In the genomic region with DNA sequence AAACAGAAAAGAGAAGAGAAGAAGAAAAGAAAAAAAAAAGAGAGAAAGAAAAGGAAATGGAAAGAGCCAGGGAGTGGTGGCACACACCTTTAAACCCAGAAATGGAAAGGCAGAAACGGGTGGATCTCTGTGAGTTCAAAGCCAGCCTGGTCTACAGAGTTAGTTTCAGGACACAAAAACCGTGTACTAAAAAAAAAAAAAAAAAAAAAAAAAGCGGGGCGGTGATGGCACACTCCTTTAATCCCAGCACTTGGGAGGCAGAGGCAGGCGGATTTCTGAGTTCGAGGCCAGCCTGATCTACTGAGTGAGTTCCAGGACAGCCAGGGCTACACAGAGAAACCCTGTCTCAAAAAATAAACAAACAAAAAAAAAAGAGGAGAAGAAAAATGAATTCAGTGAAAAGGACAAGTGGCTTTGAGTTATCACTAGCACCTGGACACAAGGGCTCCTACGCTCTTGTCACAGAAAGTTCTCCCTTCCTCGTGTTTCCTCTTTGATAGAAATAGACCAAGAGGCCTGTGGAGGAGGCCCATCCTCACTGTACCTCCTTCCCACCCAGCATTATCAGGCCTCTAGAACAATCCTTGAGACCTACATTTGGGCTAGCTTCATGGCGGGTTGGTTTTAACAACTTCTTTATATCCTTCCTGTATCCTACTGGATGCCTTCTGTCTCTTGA, we compare ENCODE assay signal across 8 mouse cellular contexts. TPM values are rescaled to one million over a fixed set of nuclear protein-coding genes. Genes with fewer than 3 reads are reported as not detected.
DNase-seq lines count a peak whose midpoint lies in the region; ATAC-seq and TF ChIP-seq lines count a peak whose summit lies in the region.

No protein-coding gene starts in this region.

- H3K79me2 ChIP-seq in macrophage (ENCODE audit: inconsistent target), result peaks cover 21% of the 10 kb centered on the region

- H3K9ac ChIP-seq in forebrain, postnatal 0 days, result no peak overlapping the region

- ATAC-seq in forebrain, postnatal 0 days, result no peak

- H3K36me3 ChIP-seq in forebrain, postnatal 0 days (ENCODE audit: insufficient read depth), result peaks cover 13% of the 10 kb centered on the region
- peaks cover 14% of the 10 kb centered on the region for H3K36me3 ChIP-seq in macrophage (ENCODE audit: inconsistent target)

- no peak for DNase-seq in layer of hippocampus, adult 2 months (ENCODE audit: low spot score in 2 of 2)
- DNase-seq in layer of hippocampus, postnatal 10 days (ENCODE audit: low spot score in 2 of 2), result no peak
- DNase-seq in forebrain, postnatal 0 days, result no peak
- DNase-seq in spleen, adult 18-20 months, result no peak
- no peak for DNase-seq in c-Kit-positive CD71-positive TER-119-positive erythroid progenitor cells, embryonic 14.5 days (ENCODE audit: low spot score)
- no peak for DNase-seq in ovary, postnatal 10 days (ENCODE audit: low spot score)

- H3K27me3 ChIP-seq in forebrain, postnatal 0 days (ENCODE audit: insufficient read depth, low read length), result no peaks in the 10 kb centered on the region

- WGBS in forebrain, postnatal 0 days, result 90% methylated on average over 9 of the region's 9 CpGs
- WGBS in macrophage (ENCODE audit: missing documents), result 47% methylated on average over 3 of the region's 9 CpGs

- H3K4me2 ChIP-seq in forebrain, postnatal 0 days (ENCODE audit: low read depth), result no peak overlapping the region

- H3K9me3 ChIP-seq in forebrain, postnatal 0 days (ENCODE audit: low read length), result no peaks in the 10 kb centered on the region

- H3K4me1 ChIP-seq in brown adipose tissue, adult 24 weeks (ENCODE audit: control insufficient read depth, insufficient read depth, insufficient read length, low read length), result peaks cover 13% of the 10 kb centered on the region
- H3K4me1 ChIP-seq in forebrain, postnatal 0 days (ENCODE audit: insufficient read depth), result no peaks in the 10 kb centered on the region; the same call in 1 of the 2 replicates

- peak overlapping the region; percentile 100 for H3K27ac ChIP-seq in layer of hippocampus, adult 2 months
- 0 out of 2 replicates have a peak overlapping the region, but pooled peaks have one; percentile 3 for H3K27ac ChIP-seq in brown adipose tissue, adult 24 weeks (replicated peaks; ENCODE audit: low read depth, low read length)
- peak overlapping the region; percentile 97; the same call in 1 of the 2 replicates for H3K27ac ChIP-seq in forebrain, postnatal 0 days (ENCODE audit: low read depth, low read length)
- peak overlapping the region; percentile 98 for H3K27ac ChIP-seq in macrophage

- TF ChIP-seq CTCF in layer of hippocampus, adult 2 months (conservative IDR thresholded peaks at IDR 0.05), result no peak
- no peak for TF ChIP-seq CTCF in forebrain, postnatal 0 days (IDR thresholded peaks at IDR 0.05; ENCODE audit: low read depth)

- peak overlapping the region; percentile 96; the same call in 1 of the 2 replicates for H3K4me3 ChIP-seq in layer of hippocampus, adult 2 months
- no peak overlapping the region for H3K4me3 ChIP-seq in brown adipose tissue, adult 24 weeks (ENCODE audit: insufficient read depth, low read depth, low read length)
- no peak overlapping the region for H3K4me3 ChIP-seq in forebrain, postnatal 0 days (ENCODE audit: low read depth, low read length)
- H3K4me3 ChIP-seq in macrophage (ENCODE audit: inconsistent target), result no peak overlapping the region

RNA-seq across cellular contexts. Expression of a gene that starts 1.3 kb away (rescaled TPM):
- 10 to 100 TPM; 29.0 to 30.9 TPM for total RNA-seq in layer of hippocampus, adult 2 months (2021)
- total RNA-seq in layer of hippocampus, postnatal 10 days (2021), result 10 to 100 TPM; 24.0 to 24.1 TPM
- polyA plus RNA-seq in brown adipose tissue, adult 24 weeks (2012; ENCODE audit: insufficient read depth, insufficient read length, missing spikeins), result 6.2 and 6.9 TPM in 2 replicates
- 20.9 and 26.0 TPM in 2 replicates for total RNA-seq in forebrain, postnatal 0 days (2014; rRNA removed)
- polyA plus RNA-seq in forebrain, postnatal 0 days (2015; fragmentation: Nextera tagmentation; extraction: Ambion mirVana), result 10.0 and 11.2 TPM in 2 replicates
- 10 to 100 TPM; 38.2 to 87.8 (median 57.1) TPM for total RNA-seq in macrophage (2018; cell fraction: chromatin; rRNA removed)
- total RNA-seq in macrophage (2018; cell fraction: cytosol; rRNA removed), result 10 to 100 TPM in 2 of 26 experiments, 1 to 10 TPM in 24; 5.7 to 11.6 (median 8.0) TPM
- total RNA-seq in macrophage (2018; cell fraction: nucleus; rRNA removed), result 10 to 100 TPM; 18.4 to 52.9 (median 31.3) TPM
- polyA plus RNA-seq in macrophage (2018), result 6.8 to 9.1 TPM (median 7.0 TPM) in 3 replicates

RNA-seq across cellular contexts. Expression of a gene that starts 27.7 kb away (rescaled TPM):
- total RNA-seq in layer of hippocampus, adult 2 months (2021), result 1 to 10 TPM; 1.4 to 2.2 TPM
- 1 to 10 TPM; 2.8 TPM for total RNA-seq in layer of hippocampus, postnatal 10 days (2021)
- polyA plus RNA-seq in brown adipose tissue, adult 24 weeks (2012; ENCODE audit: insufficient read depth, insufficient read length, missing spikeins), result 5.8 and 6.9 TPM in 2 replicates
- total RNA-seq in forebrain, postnatal 0 days (2014; rRNA removed), result 5.3 and 14.2 TPM in 2 replicates
- polyA plus RNA-seq in forebrain, postnatal 0 days (2015; fragmentation: Nextera tagmentation; extraction: Ambion mirVana), result 5.3 and 8.3 TPM in 2 replicates
- under 1 TPM in 4 of 26 experiments, not detected in 22; 0.22 to 0.55 (median 0.39) TPM for total RNA-seq in macrophage (2018; cell fraction: chromatin; rRNA removed)
- total RNA-seq in macrophage (2018; cell fraction: cytosol; rRNA removed), result 1 to 10 TPM in 2 of 26 experiments, under 1 TPM in 24; 0.10 to 1.1 (median 0.53) TPM
- total RNA-seq in macrophage (2018; cell fraction: nucleus; rRNA removed), result 1 to 10 TPM in 6 of 26 experiments, under 1 TPM in 16, not detected in 4; 0.22 to 2.8 (median 0.58) TPM
- 0.22 to 2.2 TPM (median 0.77 TPM) in 3 replicates for polyA plus RNA-seq in macrophage (2018)

RNA-seq across cellular contexts. Expression of a gene that starts 33.8 kb away (rescaled TPM):
- total RNA-seq in layer of hippocampus, adult 2 months (2021), result 10 to 100 TPM; 45.9 to 49.6 TPM
- 10 to 100 TPM; 45.0 to 50.9 TPM for total RNA-seq in layer of hippocampus, postnatal 10 days (2021)
- 21.6 and 25.6 TPM in 2 replicates for polyA plus RNA-seq in brown adipose tissue, adult 24 weeks (2012; ENCODE audit: insufficient read depth, insufficient read length, missing spikeins)
- total RNA-seq in forebrain, postnatal 0 days (2014; rRNA removed), result 67.3 and 82.2 TPM in 2 replicates
- 104 and 115 TPM in 2 replicates for polyA plus RNA-seq in forebrain, postnatal 0 days (2015; fragmentation: Nextera tagmentation; extraction: Ambion mirVana)
- 10 to 100 TPM; 27.5 to 75.8 (median 51.5) TPM for total RNA-seq in macrophage (2018; cell fraction: chromatin; rRNA removed)
- total RNA-seq in macrophage (2018; cell fraction: cytosol; rRNA removed), result 10 to 100 TPM; 18.5 to 35.7 (median 25.1) TPM
- total RNA-seq in macrophage (2018; cell fraction: nucleus; rRNA removed), result 10 to 100 TPM; 21.4 to 47.0 (median 31.9) TPM
- polyA plus RNA-seq in macrophage (2018), result 14.5 to 26.1 TPM (median 19.1 TPM) in 3 replicates

RNA-seq across cellular contexts. Expression of a gene that starts 47.7 kb away (rescaled TPM):
- 100 to 1,000 TPM; 406 to 409 TPM for total RNA-seq in layer of hippocampus, adult 2 months (2021)
- total RNA-seq in layer of hippocampus, postnatal 10 days (2021), result 100 to 1,000 TPM; 252 to 272 TPM
- polyA plus RNA-seq in brown adipose tissue, adult 24 weeks (2012; ENCODE audit: insufficient read depth, insufficient read length, missing spikeins), result 1.2 and 1.3 TPM in 2 replicates
- 83.2 and 139 TPM in 2 replicates for total RNA-seq in forebrain, postnatal 0 days (2014; rRNA removed)
- 24.5 and 41.6 TPM in 2 replicates for polyA plus RNA-seq in forebrain, postnatal 0 days (2015; fragmentation: Nextera tagmentation; extraction: Ambion mirVana)
- 1 to 10 TPM in 6 of 26 experiments, under 1 TPM in 14, not detected in 6; 0.13 to 2.2 (median 0.54) TPM for total RNA-seq in macrophage (2018; cell fraction: chromatin; rRNA removed)
- under 1 TPM in 8 of 26 experiments, not detected in 18; 0.03 to 0.08 (median 0.05) TPM for total RNA-seq in macrophage (2018; cell fraction: cytosol; rRNA removed)
- 1 to 10 TPM in 1 of 26 experiments, under 1 TPM in 8, not detected in 17; 0.06 to 1.1 (median 0.12) TPM for total RNA-seq in macrophage (2018; cell fraction: nucleus; rRNA removed)
- polyA plus RNA-seq in macrophage (2018), result not detected in 3 replicates

RNA-seq across cellular contexts. Expression of a gene that starts 55.4 kb away (rescaled TPM):
- 10 to 100 TPM; 67.4 to 86.9 TPM for total RNA-seq in layer of hippocampus, adult 2 months (2021)
- total RNA-seq in layer of hippocampus, postnatal 10 days (2021), result 10 to 100 TPM; 72.9 to 79.2 TPM
- polyA plus RNA-seq in brown adipose tissue, adult 24 weeks (2012; ENCODE audit: insufficient read depth, insufficient read length, missing spikeins), result 59.0 and 82.5 TPM in 2 replicates
- 28.2 and 43.4 TPM in 2 replicates for total RNA-seq in forebrain, postnatal 0 days (2014; rRNA removed)
- 67.9 and 80.7 TPM in 2 replicates for polyA plus RNA-seq in forebrain, postnatal 0 days (2015; fragmentation: Nextera tagmentation; extraction: Ambion mirVana)
- total RNA-seq in macrophage (2018; cell fraction: chromatin; rRNA removed), result 100 to 1,000 TPM; 103 to 546 (median 287) TPM
- 1,000 to 10,000 TPM in 3 of 26 experiments, 100 to 1,000 TPM in 23; 293 to 1,067 (median 626) TPM for total RNA-seq in macrophage (2018; cell fraction: cytosol; rRNA removed)
- 1,000 to 10,000 TPM in 1 of 26 experiments, 100 to 1,000 TPM in 25; 381 to 1,006 (median 769) TPM for total RNA-seq in macrophage (2018; cell fraction: nucleus; rRNA removed)
- polyA plus RNA-seq in macrophage (2018), result 538 to 865 TPM (median 584 TPM) in 3 replicates

Comparison
In these comparisons a context has a peak if more than half of its experiments do, and no peak if none do; other contexts are left out.
1. H3K27ac ChIP-seq: peak in every context shown above with its lines; median percentile 100 in layer of hippocampus, adult 2 months; 98 in macrophage; 97 in forebrain, postnatal 0 days; 3 in brown adipose tissue, adult 24 weeks.